Mouse (Mus musculus) bone marrow macrophage, adult 2 months (primary cell): ENCODE measurements at regions not wholly inside any gene's neighbourhood (a gene's known extent, or its start where the extent isn't known, plus 50 kb on each side); places are given as distances from the start of the nearest gene placed in this dataset.

ENCODE experiments used
- H3K27ac ChIP-seq: 2 replicates; pipeline ENCODE4 v1.5.1; 2012; ENCODE audit warnings: low read depth, low read length; ENCODE audit not compliant: insufficient read depth
- H3K4me1 ChIP-seq: 2 replicates; pipeline ENCODE4 v1.6.1; 2012; ENCODE audit warnings: low read length; ENCODE audit not compliant: control insufficient read depth, insufficient read depth
- H3K4me3 ChIP-seq: 2 replicates; pipeline ENCODE4 v1.5.1; 2012; ENCODE audit warnings: mild to moderate bottlenecking, low read length, moderate library complexity; ENCODE audit not compliant: insufficient read depth
- CTCF ChIP-seq: IDR thresholded peaks from 2 replicates; pipeline ENCODE4 v1.5.1; 2012; ENCODE audit warnings: low read depth, mild to moderate bottlenecking, low read length, moderate library complexity
- POLR2A ChIP-seq: IDR thresholded peaks from 2 replicates; pipeline ENCODE4 v1.6.1; 2012; ENCODE audit warnings: mild to moderate bottlenecking, low read depth, low read length, borderline replicate concordance

DNA sequence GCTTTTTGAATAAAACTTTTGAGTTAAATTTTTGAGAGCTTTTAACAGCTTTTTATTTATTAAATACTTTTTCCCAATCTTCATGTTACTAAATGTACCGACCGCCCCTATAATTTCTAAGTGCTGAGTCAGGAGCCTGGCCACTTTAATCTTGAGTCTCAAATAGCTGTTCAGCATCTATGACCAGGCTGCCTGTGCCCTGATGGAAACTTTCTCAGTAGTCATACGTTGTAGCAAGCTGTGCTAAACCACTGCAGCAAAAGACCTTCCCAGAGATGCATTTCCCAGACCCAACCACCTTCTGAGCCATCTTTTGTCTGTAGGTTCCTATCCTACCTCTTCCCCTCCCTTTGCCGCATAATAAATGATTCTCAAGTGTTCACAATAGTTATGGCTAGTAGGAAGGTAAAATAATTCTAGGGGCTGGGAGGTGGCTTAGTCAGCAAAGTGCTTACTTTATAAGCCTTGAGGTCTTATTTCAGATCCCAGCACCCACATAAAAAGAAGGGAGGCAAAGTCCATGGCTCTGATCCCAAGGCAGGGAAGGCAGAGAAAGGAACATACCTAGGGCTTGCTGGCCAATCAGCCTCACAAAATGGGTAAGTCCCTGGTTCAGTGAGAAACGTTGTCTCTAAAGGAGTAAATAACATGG lies 129.5 kb downstream of the Postn start:
- no peak overlapping the region for H3K27ac ChIP-seq
- H3K4me3 ChIP-seq, result no peak overlapping the region
- no peaks in the 10 kb centered on the region for H3K4me1 ChIP-seq
- no peak for TF ChIP-seq CTCF
- no peak for TF ChIP-seq POLR2A

DNA sequence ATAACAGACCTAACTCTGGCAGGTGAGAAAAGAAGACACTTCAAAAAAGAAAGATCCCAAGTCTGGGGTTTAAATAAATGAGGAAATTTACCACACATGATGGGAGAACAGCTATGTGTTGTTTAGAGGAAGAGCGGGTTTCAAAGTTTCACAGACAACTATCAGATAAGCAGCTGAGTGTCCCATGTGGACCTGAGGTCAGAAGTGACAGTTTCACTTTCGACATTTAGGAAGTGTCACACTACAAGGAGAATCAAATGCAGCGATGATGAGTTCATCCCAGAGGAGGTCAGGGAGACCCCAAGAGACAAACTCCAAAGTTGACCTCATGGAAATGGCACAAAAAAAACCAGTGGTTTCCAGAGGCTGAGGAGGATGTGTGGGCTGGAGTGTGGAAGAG lies 132.7 kb downstream of the Postn start:
- Histone ChIP-seq H3K27ac (no peak overlapping the region), H3K4me3 (no peak overlapping the region), H3K4me1 (no peaks in the 10 kb centered on the region)
- no peak for TF ChIP-seq CTCF
- no peak for TF ChIP-seq POLR2A

DNA sequence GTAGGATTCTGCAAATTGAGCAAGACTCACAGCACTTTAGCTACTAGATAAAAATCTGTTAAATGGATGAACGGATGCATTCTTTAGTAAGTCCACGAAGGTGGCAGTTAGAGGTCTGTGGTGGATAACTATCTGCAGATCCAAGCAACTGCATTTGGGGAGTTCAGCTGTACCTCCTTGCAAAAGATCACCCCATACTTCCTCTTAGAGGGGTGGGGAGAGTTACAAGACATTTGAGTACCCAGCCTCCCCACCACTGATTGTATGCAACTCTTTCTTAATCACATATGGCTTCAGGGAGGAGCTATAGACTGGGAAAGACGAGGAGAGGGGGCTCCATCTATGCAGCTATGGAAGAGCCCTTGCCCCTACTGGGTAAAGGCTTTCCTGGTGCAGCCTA lies 144.1 kb downstream of the Postn start:
- Histone ChIP-seq H3K27ac (no peak overlapping the region), H3K4me3 (no peak overlapping the region), H3K4me1 (no peaks in the 10 kb centered on the region)
- TF ChIP-seq POLR2A (no peak), CTCF (no peak)

DNA sequence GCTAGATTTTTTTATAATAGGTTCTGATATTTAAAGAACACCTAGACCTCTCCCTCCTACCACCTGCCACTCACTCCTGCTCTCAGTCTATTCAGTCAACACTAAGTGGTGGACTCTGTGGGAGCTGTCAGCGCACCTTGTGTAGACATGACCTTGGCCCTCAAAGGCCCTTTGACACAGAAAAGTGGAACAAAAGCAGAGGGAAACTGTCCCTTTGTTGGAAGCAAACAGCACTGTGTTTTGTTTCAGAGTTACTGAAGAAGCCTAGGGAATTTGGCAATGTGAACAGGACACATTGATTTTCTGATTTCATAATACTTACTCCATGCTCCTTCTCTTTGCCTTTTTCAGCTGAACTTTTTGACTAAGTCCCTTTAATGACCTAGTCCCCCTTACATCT lies 146.7 kb downstream of the Postn start:
- TF ChIP-seq CTCF, result no peak
- no peak for TF ChIP-seq POLR2A
- no peaks in the 10 kb centered on the region for H3K4me1 ChIP-seq
- no peak overlapping the region for H3K27ac ChIP-seq
- no peak overlapping the region for H3K4me3 ChIP-seq

DNA sequence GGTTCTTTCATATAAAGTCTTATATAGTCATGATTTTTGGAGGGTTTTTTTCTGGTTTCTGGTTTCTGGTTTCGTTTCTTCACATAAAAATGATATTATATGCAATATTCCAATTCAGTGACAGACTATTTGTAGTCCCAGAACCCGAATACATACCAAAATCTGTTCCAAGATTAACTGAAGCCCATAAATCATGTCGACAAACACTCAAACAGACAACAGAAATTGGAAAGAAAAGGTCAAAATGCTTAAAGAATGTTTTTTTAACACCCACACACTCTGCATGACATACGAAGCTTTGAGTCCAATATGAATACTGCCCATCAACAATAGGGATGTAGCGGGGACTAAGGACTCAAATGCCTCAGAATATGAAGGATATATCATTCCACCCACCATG lies 148.0 kb downstream of the Postn start:
- TF ChIP-seq CTCF (no peak), POLR2A (no peak)
- Histone ChIP-seq H3K4me3 (no peak overlapping the region), H3K4me1 (no peaks in the 10 kb centered on the region), H3K27ac (no peak overlapping the region)

DNA sequence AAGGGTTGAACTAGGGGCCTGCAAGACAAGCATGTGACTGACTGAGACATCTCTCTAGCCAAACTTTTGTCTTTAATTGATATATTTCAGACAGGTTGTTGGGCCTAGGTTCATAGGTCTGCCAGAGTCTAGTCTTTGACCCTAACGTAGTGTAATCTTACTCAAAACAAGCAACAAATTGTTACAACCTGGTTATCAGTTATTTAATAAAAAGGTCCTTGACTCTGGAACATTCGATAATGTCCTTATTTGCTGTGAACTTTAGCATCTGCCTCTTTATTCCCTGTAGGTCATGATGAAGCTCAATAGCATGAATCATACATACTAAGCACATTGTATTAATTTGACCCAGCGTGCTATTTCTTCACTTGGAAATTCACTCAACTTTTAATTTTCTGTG lies 156.3 kb downstream of the Postn start:
- Histone ChIP-seq H3K4me1 (no peaks in the 10 kb centered on the region), H3K4me3 (no peak overlapping the region), H3K27ac (no peak overlapping the region)
- TF ChIP-seq CTCF (no peak), POLR2A (no peak)

DNA sequence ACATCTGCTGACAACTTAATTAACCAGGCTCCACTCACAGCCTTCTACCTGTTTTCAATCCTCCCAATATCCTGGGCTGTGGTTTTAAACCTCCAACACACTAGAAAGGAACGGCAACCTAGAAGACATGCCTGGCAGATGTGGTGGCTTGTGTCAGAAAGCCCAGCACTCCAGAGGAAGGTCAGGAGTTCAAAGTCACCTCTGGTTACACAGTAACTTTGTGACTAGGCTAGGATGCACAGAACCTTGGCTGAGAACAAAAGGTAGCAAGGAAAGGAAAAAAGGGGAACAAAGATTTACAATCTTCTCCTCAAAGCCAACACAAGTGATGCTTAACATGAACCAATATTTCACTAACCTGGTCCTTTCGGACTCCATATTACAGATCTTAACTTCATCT lies 161.8 kb downstream of the Postn start:
- no peak for TF ChIP-seq CTCF
- no peak for TF ChIP-seq POLR2A
- H3K27ac ChIP-seq, result no peak overlapping the region
- H3K4me3 ChIP-seq, result no peak overlapping the region
- H3K4me1 ChIP-seq, result no peaks in the 10 kb centered on the region

DNA sequence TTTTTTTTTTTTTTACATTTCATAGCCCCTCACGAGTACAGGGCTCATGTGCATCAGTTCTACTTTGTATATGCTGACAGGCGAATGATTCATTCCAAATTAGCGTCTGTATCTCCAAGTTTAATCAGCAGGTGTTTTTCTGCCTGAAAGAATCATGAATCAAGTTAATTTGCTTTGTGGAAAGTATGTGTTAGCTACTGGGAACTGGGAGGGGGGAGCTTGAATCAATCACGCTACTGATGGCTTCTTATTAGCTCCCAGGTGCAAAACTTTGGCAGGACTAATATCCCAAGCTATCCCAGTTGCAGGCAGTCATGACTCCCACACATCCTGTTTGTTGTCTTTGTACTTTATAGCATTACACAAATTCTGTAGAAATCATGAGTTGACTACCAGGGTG lies 165.7 kb downstream of the Postn start:
- no peaks in the 10 kb centered on the region for H3K4me1 ChIP-seq
- TF ChIP-seq POLR2A (no peak), CTCF (no peak)
- no peak overlapping the region for H3K4me3 ChIP-seq
- H3K27ac ChIP-seq, result no peak overlapping the region

DNA sequence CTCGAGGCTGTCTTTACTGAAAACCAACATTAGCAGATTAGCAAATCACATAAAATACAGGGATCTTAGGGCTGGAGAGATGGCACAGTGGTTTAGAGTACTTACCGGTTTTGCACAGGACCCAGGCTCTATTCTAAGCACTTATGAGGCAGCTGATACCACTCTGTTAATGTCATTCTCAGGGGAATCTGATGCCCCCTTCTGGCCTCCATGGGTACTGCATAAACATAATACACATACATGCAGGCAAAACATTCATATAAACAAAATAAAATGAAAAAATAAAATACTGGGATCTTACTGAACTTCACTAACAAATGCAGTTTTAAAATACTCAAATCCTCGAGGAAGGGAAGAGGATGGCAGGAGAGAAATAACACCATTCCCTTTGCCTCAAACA lies 164.3 kb upstream of the Supt20 start:
- H3K4me1 ChIP-seq, result no peaks in the 10 kb centered on the region
- H3K4me3 ChIP-seq, result no peak overlapping the region
- TF ChIP-seq POLR2A (no peak), CTCF (no peak)
- no peak overlapping the region for H3K27ac ChIP-seq

DNA sequence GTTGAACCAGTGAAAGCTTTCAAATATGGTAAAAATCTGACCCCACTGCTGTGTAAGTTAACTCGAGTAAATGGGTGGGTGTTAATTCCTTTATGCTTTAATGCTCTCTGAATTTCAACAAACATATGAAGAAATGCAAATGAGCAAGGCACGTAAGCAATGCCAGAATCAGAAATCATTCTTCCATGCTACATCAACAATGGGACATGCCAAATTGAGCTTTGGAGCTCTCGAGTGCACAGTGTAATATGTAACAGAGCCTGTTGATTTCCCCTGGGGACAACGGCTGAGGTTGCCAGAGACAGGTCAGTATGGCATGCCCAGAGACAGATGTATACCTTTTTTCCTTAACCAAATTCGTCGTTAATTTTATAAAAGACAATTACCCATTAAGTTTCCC lies 162.4 kb upstream of the Supt20 start:
- Histone ChIP-seq H3K4me1 (no peaks in the 10 kb centered on the region), H3K4me3 (no peak overlapping the region), H3K27ac (no peak overlapping the region)
- TF ChIP-seq CTCF (no peak), POLR2A (no peak)

DNA sequence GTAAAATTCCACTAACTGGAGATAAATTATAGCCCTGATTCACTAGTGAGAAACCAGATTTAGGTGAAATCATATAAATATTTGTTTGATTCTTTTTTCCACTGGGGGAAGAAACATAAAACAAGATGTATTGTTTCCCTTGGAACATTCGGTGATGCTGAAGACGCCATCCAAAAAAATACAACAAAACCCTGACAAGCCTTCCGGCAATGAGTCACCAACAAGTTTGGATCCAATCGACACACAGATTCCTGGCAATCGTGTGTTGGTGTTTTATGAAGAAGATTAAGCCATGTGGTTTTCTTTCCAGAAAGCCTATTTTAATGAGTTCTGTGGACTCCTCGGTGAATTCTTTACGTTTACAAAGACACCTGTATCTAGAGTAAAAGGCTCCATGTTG lies 157.2 kb upstream of the Supt20 start:
- no peak overlapping the region for H3K4me3 ChIP-seq
- TF ChIP-seq CTCF, result no peak
- no peak for TF ChIP-seq POLR2A
- H3K4me1 ChIP-seq, result peaks cover 5% of the 10 kb centered on the region; the same call in 1 of the 2 replicates
- no peak overlapping the region for H3K27ac ChIP-seq
